Mouse (Mus musculus) liver, adult 2 months (tissue): ENCODE data around the gene Slc25a22. TPM values are rescaled to one million over a fixed set of nuclear protein-coding genes. Genes with fewer than 3 reads are reported as not detected.

ENCODE experiments used
- DNase-seq: peaks from one replicate; pipeline ENCODE4 v3.0.0-alpha.2; 2011; ENCODE audit warnings: low read depth, low spot score; ENCODE audit errors: extremely low read depth
- H3K27ac ChIP-seq: fragments of 200-500 bp; replicated peaks from 2 replicates; pipeline ENCODE4 v1.5.1; 2012; ENCODE audit warnings: low read depth, mild to moderate bottlenecking, control low read depth, inconsistent platforms, low read length; ENCODE audit not compliant: insufficient read depth
- H3K27me3 ChIP-seq: fragments of 200-500 bp; 2 replicates; pipeline ENCODE4 v1.6.1; 2012; ENCODE audit warnings: mild to moderate bottlenecking, moderate library complexity, low read length, inconsistent platforms; ENCODE audit not compliant: control insufficient read depth, insufficient read depth
- H3K36me3 ChIP-seq: fragments of 200-500 bp; 2 replicates; pipeline ENCODE4 v1.6.1; 2012; ENCODE audit warnings: low read length, inconsistent platforms; ENCODE audit not compliant: control insufficient read depth, insufficient read depth
- H3K4me1 ChIP-seq: fragments of 200-500 bp; 2 replicates; pipeline ENCODE4 v1.6.1; 2011; ENCODE audit warnings: low read length; ENCODE audit not compliant: control insufficient read depth, insufficient read depth
- H3K4me3 ChIP-seq: fragments of 200-500 bp; 2 replicates; pipeline ENCODE4 v1.5.1; 2011; ENCODE audit warnings: low read depth, mild to moderate bottlenecking, control low read depth, low read length, moderate library complexity; ENCODE audit not compliant: insufficient read depth
- H3K79me2 ChIP-seq: fragments of 200-500 bp; 2 replicates; pipeline ENCODE4 v1.6.1; 2012; ENCODE audit warnings: inconsistent platforms, mild to moderate bottlenecking, low read length, moderate library complexity; ENCODE audit not compliant: control insufficient read depth, insufficient read depth
- H3K9ac ChIP-seq: fragments of 200-500 bp; 2 replicates; pipeline ENCODE4 v1.6.1; 2012; ENCODE audit warnings: low read depth, mild to moderate bottlenecking, control low read depth, inconsistent platforms, low read length
- CTCF ChIP-seq: fragments of 200-500 bp; IDR thresholded peaks from 2 replicates; pipeline ENCODE4 v1.5.1; 2011; ENCODE audit warnings: low read depth, low read length, control low read depth
- POLR2A ChIP-seq: fragments of 200-500 bp; IDR thresholded peaks from 2 replicates; pipeline ENCODE4 v1.6.1; 2011; ENCODE audit warnings: low read length, control low read depth; ENCODE audit not compliant: insufficient read depth; ENCODE audit errors: extremely low read depth
- WGBS: fragments of 180-500 bp; shearing (Covaris S2); methylation state at CpG from one replicate; pipeline ENCODE4 v1.1.7; 2018; 5-methylcytosine and 5-hydroxymethylcytosine counted together
- polyA plus RNA-seq: library from polyadenylated mRNA; depleted of rRNA; stranded (reverse); fragments of >200 nt; gene quantifications from 2 replicates; pipeline ENCODE4 v1.2.3, GENCODE M21; 2012
- total RNA-seq: library from RNA; depleted of rRNA; stranded (reverse); fragments of >200 nt; gene quantifications from 2 replicates; pipeline ENCODE4 v1.2.3, GENCODE M21; 2014

Slc25a22 gene
- total and polyA plus RNA-seq, 2 experiments, result 26.1 to 345 TPM

GRCm38 (mm10) chr7:141434464-141434863 is 3.2 kb downstream of the Slc25a22 start:
- no peaks in the 10 kb centered on the region; the same call in 1 of the 2 replicates for H3K79me2 ChIP-seq
- WGBS, result 12% methylated on average over 8 of the region's 8 CpGs
- DNase-seq, result peak; percentile 83
- H3K27me3 ChIP-seq, result no peaks in the 10 kb centered on the region
- no peak for TF ChIP-seq CTCF
- TF ChIP-seq POLR2A, result no peak
- H3K4me1 ChIP-seq, result peaks cover 24% of the 10 kb centered on the region
- peak overlapping the region; percentile 63 for H3K9ac ChIP-seq
- H3K4me3 ChIP-seq, result peak overlapping the region; percentile 48
- H3K36me3 ChIP-seq, result peaks cover 9% of the 10 kb centered on the region; the same call in 1 of the 2 replicates
- H3K27ac ChIP-seq, result peak overlapping the region; percentile 95

GRCm38 (mm10) chr7:141433517-141434400 is 3.9 kb downstream of the Slc25a22 start:
- peaks cover 9% of the 10 kb centered on the region; the same call in 1 of the 2 replicates for H3K36me3 ChIP-seq
- peak overlapping the region; percentile 63 for H3K9ac ChIP-seq
- DNase-seq, result peak; percentile 90
- H3K27ac ChIP-seq, result peak overlapping the region; percentile 95
- H3K4me1 ChIP-seq, result peaks cover 24% of the 10 kb centered on the region
- H3K4me3 ChIP-seq, result peak overlapping the region; percentile 48
- H3K79me2 ChIP-seq, result no peaks in the 10 kb centered on the region; the same call in 1 of the 2 replicates
- no peaks in the 10 kb centered on the region for H3K27me3 ChIP-seq
- 22% methylated on average over 15 of the region's 15 CpGs for whole genome bisulfite sequencing
- no peak for TF ChIP-seq CTCF
- TF ChIP-seq POLR2A, result 0 out of 2 replicates have a peak, but pooled peaks have one; percentile 2

GRCm38 (mm10) chr7:141432741-141433516 is 4.8 kb downstream of the Slc25a22 start:
- Histone ChIP-seq H3K4me1 (peaks cover 24% of the 10 kb centered on the region), H3K36me3 (peaks cover 9% of the 10 kb centered on the region; the same call in 1 of the 2 replicates), H3K27me3 (no peaks in the 10 kb centered on the region), H3K79me2 (no peaks in the 10 kb centered on the region; the same call in 1 of the 2 replicates), H3K4me3 (peak overlapping the region; percentile 48), H3K27ac (peak overlapping the region; percentile 95), H3K9ac (peak overlapping the region; percentile 67)
- WGBS, result 30% methylated on average over 6 of the region's 6 CpGs
- no peak for TF ChIP-seq CTCF
- 0 out of 2 replicates have a peak, but pooled peaks have one; percentile 35 for TF ChIP-seq POLR2A
- DNase-seq, result peak; percentile 89

- Histone ChIP-seq H3K27me3 (no peaks in the 10 kb centered on the region), H3K4me3 (peak overlapping the region; percentile 41), H3K27ac (peak overlapping the region; percentile 95), H3K4me1 (peaks cover 24% of the 10 kb centered on the region), H3K9ac (peak overlapping the region; percentile 67), H3K36me3 (peaks cover 9% of the 10 kb centered on the region; the same call in 1 of the 2 replicates), H3K79me2 (no peaks in the 10 kb centered on the region; the same call in 1 of the 2 replicates)
- DNase-seq, result peak; percentile 58
- WGBS, result 44% methylated on average over 8 of the region's 8 CpGs
- TF ChIP-seq POLR2A (no peak), CTCF (no peak)
These were observed 5.5 kb downstream of the Slc25a22 start for GRCm38 (mm10) chr7:141432186-141432611.

- TF ChIP-seq POLR2A (no peak), CTCF (no peak)
- peaks cover 23% of the 10 kb centered on the region for H3K4me1 ChIP-seq
- H3K79me2 ChIP-seq, result no peaks in the 10 kb centered on the region; the same call in 1 of the 2 replicates
- peak overlapping the region; percentile 95 for H3K27ac ChIP-seq
- H3K4me3 ChIP-seq, result no peak overlapping the region
- no peaks in the 10 kb centered on the region for H3K27me3 ChIP-seq
- no peak for DNase-seq
- 91% methylated on average over 19 of the region's 19 CpGs for WGBS
- peak overlapping the region; percentile 67 for H3K9ac ChIP-seq
- H3K36me3 ChIP-seq, result peaks cover 9% of the 10 kb centered on the region; the same call in 1 of the 2 replicates
These were observed 6.1 kb downstream of the Slc25a22 start for GRCm38 (mm10) chr7:141431434-141432185.
